Mouse (Mus musculus) c-Kit-positive CD71-negative TER-119-negative erythroid progenitor cells, embryonic 14.5 days (primary cell): ENCODE measurements around the gene Homez.

Source experiments
- DNase-seq: peaks from one replicate; pipeline ENCODE4 v3.0.0-alpha.2; 2013; ENCODE audit warnings: low read depth

Gene Homez

DNA sequence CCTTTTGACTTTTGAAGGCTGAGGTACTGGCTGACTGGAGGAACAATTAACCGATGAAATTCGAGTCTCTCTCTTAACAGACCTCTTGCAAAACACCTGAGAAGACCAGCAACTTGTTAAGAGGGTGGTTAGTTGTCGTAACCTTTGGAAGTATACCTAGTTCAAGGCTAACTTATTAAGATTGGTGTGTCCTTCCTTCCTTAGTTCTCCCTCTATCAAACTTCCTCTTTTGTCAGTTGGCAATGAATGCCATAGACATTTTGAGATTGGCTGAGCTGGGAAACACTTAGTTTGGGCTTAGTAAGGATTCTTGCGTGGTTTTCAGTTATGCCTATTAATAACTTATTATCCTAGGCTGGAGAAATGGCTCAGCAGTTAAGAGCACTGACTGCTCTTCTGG lies 2.7 kb downstream of the Homez start:
- no peak for DNase-seq

DNA sequence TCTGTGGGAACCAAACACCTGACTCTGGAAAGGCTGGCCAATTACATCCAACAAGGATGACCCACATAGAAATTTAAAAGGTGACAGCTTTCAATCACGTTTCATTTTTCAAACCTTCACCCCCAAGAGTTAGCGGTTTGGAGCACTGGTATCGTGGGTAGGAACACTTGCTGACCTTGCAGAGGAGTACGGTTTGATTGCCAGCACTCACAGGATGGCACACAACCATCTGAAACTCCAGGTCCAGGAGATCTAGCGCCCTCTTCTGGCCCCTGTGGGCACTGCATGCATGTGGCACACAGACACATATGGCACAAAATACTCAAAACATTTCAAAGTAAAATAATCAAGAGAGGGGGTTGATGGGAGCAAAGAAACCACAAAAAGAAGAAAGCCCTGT lies 3.8 kb downstream of the Homez start:
- no peak for DNase-seq

DNA sequence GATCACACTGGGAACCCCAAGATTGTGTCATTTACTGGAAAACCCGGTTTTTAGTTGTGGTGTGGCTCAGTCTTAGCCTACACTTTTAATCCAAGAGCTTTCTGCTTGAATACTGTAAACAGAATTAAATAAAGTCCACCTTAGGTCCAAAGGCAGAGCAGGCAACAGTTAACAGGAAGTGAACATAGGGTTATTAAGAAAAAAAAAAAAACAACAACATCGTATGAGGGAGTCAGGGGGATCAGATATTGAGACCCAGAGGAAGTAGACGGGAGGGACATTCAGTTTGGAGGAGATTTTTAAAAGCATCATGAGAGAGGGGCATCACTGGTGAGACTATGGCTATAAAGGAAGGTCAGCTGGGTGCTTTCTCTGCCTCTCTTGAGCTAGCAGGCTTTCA lies 4.5 kb downstream of the Homez start:
- DNase-seq = no peak

DNA sequence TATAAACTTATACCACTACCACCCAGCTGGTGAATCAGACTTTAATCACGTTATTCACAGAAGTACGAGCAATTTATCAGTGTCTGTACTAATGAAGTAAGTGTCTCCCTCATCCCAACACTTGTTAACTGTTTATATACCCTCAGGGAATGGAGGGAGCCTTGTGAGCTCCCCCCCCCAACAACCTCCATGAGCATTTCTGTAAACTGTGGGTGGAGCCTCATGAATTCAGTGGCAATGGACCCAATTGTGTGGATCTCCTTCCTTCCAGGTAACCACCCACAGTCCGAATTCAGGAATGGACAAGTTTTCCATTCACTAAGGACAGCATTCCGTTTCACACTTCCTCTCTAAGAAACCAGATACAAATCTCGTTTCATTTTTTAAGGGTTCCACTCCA lies 5.1 kb downstream of the Homez start:
- no peak for DNase-seq

DNA sequence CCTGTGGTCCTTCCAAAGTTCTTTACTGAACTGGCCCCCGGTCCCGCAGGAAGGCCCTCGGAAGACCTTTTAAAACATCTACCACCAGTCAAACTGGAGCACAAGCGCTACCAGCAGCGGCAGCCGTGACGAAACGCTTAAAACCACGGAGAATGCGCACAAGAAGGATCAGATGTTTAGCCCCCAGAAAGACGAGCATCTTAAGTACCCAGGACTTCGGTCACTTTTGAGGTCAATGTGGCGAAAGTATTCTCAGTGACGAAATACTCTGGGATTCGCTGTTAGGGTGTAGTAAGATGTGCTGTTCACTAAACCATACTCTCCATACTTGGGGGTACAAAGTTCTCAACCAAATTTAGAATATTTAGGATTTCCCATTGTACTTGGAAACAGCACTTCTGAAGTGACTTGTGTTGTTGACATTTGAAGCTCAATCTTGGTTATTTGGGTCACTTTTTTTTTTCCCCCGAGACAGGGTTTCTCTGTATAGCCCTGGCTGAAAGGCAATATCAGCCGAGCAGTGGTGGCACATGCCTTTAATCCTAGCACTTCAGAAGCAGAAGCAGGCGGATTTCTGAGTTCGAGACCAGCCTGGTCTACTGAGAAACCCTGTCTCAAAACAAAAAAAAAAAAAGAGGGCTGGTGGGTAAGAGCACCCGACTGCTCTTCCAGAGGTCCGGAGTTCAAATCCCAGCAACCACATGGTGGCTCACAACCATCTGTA lies 6.3 kb downstream of the Homez start:
- DNase-seq = no peak

DNA sequence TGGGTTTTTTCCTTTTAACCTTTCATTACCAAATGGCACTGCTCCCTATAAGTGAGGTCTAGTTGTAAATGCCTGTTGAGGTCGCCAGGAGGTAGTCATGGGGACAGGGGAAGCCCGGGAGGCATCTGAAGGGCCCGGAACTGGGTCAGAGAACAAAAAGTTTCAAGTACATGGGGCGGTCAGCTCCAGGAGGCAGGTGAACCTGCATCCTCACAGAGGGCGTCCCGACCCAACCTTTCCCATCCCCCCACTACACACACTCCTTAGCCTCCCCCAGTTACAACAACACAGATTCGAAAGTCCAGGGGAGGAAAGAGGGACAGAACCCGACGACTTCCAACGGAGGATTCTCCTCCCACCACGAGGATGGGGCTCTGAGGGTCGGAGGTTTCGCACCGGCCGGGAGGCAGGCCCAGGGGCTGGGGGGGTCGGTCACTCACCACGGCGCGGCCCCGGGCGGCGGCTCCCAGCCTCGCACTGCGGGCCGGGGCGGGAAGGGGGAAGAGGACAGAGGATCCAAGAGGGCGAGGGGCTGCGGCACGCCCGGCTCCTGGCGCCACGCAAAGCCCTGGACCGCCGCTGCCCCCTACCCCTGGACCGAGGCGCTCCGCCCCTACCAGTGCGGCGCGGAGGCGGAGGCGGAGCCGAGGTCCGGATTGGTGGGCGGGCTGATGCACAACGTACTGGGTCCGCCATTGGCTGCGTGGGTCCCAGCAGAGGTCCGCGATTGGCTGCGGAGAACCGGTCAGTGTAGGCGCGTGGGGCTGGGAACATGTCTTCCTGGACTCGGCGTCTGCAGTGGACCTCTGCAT lies 7.1 kb downstream of the Homez start:
- peak; percentile 81 for DNase-seq

DNA sequence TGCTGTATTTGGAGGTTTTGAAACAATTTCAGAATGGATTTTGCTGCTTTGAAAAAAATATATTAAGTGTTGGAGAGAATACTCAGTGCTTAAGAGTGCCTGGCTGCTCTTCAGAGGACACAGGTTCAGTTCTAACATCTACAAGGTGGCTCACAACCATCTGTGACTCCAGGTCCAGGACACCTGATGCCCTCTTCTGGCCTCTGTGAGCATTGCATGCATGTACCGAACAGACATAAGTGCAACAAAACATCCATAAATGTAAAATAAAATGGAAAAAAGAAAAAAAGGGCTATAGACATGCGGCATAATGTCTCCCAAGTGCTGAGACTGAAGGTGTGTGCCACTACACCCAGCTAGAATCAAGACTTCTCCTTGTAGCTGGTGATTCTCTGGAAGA lies 10.2 kb downstream of the Homez start:
- DNase-seq = no peak

DNA sequence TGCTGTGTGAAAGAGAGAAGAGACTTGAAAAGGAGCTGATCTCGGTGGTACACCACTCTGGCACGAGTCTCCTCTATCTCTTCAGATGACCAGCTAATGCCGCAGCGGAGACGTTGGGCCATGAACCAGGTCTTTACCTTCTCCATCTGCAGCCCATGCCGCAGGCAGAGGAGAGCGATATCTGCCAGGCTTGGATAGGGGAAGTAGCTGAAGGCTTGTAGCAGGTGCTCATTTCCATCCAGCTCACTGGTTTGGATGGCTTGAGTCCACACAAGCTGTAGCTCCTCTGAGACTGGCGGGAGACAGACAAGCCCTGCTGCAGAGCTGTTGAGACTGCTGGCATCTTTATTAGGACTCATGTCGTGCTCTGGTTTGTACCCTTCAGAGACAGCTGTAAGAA lies 12.9 kb downstream of the Homez start:
- DNase-seq = no peak

DNA sequence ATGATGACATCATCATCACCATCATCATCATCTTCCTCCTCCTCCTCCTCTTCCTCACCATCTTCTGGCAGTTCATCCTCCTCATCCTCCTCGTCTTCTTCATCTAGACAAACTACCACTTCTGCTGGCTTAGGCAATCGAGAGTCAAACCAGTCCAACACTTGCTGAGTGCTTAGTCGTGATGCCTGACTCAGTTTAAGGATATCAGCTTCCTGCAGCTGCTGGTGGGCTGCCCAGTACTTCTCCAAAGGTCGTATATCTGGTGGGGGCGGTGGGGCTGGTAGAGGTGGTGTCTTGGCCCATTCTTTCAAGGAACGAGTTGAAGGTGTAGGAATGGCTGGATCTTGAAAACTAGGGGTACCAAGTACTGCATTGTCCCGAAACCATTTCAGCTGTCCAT lies 14.1 kb downstream of the Homez start:
- no peak for DNase-seq

DNA sequence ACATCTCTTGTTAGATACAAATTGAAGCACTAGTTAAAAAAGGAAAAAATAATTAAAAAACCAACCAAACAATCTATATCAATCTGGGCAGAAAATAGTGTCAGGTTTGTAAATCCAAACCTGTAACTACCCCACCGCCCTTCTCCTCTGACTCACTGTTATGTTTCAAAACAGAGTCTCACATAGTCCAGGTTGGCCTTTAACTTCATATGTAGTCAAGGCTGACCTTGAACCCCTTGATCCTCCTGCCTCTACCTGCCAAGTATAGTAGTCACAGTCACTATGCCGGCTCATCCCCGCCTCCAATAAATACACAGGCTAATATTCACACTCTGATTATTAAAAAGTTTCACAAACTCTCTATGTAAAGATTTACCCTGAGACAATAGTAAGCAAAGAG lies 15.0 kb downstream of the Homez start:
- DNase-seq = no peak

DNA sequence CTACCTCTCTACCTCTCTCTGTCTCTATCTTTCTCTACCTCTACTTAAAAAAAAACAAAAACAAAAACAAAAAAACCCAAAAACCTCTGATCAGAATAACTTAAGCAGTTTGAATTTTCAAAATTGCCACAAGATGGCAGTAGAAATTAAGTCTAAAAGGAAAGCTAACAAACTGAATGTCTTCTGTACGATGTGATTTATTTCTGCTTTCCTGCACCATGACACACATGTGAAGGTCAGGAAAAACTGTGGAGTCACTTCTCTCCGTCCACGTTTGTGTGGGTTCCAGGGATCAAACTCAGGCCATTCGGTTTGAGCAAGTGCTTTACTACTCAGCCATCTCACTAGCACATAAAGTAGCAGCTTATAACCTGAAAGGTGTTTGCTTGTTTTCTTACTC lies 27.3 kb downstream of the Homez start:
- DNase-seq = peak; percentile 38

DNA sequence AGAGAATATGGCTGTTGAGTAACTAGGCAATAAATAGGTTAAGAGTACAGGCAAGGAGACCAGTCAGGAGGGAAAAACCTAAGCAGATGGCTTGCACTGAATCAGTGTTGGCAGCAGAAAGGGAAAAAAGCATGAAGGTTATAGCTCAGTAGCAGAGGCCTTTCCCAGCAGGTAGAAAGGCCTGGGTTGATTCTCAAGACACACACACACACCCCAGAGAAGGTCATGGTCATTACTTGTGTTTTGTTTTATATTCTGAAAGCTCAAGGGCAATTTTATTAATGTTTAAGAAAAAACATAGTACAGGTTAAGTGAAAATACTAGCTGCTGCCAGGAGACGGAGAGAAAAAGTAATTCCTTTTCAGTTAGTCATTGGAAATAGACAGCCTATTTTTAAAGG lies 47.0 kb downstream of the Homez start:
- DNase-seq = no peak

DNA sequence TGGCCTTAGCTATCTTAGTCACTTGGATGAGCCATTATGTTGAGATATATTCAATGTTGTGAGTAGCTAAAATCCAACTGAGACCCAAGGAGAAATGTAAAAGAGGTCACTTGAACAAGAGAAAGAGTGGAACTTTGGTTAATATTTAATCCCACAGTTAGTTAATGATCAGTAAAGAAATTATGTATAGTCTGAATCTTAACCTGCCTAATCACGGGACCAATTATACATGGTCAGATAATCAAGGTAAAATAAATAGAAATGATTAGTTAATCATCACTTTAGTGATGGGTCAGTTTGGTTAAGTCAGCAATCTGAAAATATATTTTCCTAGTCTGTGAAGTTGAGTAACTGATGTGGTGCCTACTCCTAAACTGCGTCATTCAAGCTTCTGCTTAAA lies 48.5 kb downstream of the Homez start:
- no peak for DNase-seq

DNA sequence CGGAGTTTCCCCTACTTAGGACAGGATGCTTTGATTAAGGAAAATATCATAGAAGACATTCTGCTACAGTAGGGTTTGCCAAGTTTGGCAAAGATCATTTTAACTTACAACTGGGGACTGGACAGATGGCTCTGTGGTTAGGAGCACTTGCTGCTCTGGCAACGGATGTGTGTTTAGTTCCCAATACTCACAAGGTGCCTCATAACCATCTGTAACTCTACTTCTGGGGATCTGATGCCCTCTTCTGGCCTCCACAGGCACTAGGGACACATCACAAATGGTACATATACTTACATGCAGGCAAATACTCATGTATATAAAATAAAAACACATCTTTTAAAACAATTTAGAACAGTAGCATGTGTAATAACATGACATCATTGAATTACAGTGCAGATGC lies 53.0 kb downstream of the Homez start:
- peak; percentile 42 for DNase-seq

DNA sequence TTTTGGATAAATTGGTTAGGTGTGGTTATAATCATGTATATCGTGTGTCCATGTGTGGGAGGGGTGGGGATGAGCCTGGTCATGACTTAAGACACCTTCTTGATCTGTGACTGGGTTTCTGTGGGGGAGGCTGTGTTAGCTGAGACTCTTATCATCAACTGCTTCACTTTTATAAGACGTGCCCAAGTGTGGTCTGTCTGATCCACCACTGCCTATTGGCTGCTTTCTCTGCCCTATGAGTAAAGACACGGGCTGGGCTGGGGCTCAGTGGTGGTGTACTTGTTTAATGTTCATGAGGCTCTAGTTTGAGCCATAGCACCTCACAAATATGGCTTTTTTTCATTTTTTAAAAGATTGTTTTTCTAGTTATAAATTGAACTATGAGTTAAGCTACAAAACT lies 55.0 kb downstream of the Homez start:
- DNase-seq = no peak

DNA sequence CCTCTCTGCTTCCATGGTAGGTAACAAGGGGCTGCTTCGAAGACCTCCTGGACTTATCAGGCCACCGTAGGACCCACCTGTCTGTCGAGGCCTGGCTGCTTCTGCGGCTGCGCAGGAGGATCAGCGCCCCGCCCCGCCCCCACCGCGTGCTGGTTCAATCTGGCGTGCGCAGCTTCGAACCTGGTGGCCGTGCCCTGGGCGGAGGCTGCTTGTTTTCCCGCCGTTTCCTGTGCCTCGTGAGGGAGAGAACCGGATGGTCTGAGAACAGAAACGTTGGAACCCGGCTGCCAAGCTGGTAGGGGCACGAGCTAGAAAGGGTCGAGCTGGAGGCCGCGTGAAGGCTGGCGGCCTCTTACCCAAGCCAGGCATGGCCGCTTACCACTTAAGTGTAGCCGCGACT lies 56.8 kb downstream of the Homez start, which contains the start of gene Rnf212b:
TSS of gene Rnf212b (plus strand) at position 151 of the 400 bp plus-strand sequence.
- no peak for DNase-seq

DNA sequence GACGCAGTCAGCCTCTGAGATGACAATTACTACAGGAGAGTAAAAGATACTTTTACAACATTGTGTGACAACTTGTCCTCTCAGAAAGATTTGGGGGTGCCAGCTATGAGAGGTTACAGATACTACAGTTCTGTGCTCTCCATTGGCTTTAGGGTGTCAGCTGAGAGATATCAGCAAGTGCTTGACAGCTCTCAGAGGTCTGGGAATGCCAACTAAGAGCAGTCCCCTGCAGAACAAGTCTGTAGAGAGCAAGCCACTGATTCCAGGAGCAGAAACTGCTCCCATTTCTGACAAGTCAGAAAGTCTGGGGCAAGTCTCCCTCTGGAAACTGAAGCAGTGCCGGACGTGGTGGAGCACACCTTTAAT lies 61.1 kb downstream of the Homez start:
- DNase-seq = no peak

DNA sequence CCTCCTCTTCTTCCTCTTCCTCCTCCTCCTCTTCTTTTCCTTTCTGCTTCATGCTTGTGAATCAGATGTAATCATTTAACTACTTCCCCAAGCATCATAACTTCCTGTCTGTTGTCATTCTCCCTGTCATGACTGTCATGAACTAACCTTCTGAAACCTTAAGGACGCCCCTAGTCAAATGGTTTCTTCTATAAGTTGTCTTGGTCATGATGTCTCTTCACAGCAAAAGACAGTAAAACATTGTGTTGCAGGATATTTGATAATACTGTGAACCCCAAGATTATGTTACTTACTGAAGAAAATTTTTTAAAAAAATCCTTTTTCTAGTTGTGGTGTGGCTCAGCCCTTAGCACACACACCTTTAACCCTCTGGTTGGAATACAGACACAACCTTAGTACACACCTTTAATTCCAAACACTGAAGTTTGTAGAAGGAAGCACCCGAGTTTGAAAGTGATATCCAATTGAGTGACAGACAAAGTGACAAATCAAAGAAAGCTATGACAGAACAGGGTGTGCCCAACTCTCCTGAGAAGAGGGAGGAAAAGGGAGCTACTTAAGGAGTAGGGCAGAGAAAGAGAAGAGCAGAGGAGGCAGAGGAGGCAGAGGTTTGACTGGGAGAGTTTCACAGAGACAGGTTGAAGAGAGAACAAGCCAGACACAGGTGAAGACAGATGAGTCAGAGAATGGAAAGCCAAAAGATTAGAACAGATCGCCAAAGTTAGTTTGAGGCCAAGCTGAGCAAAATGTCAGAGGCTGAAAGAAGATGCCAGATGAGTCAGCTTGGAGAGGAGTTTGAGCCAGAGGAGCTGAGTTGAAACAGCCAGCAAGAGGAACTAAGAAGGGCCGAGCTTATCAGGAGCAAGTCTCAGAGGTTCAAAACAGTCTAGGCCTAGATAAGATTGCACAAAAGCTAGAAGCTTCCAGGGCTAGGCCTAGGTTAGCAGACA lies 61.8 kb downstream of the Homez start:
- no peak for DNase-seq

DNA sequence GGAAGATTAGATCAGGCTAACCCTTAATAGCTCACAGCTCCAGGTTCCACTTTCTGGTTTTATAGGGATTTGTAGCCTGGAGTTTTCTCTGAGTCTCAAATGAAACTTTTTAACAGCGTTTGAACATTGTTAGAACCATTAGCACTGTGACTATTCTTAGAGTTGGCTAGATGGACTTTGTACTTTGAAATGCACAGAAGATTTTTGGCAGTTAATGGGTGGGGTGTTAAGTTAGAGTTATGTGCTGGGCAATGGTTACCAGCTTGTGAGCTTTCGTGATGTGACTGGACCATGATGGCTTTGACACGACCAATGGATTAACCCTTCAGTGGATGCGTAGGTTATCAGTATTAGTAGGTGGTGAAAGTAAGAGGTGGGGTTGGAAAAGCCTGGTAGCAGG lies 64.6 kb downstream of the Homez start:
- DNase-seq = no peak
